Mouse (Mus musculus): Measurements from ENCODE around the gene Dmwd. TPM values are rescaled to one million over a fixed set of nuclear protein-coding genes. Genes with fewer than 3 reads are reported as not detected.
A peak's percentile ranks its signal among the peaks of the same experiment; 100 is the strongest.
"Not testable (repeated sequence)": the region's sequence is repeated elsewhere in the genome, so short reads cannot be mapped to it uniquely, and the experiment has no call there.

The Dmwd gene
- total RNA-seq, 2 experiments from 2014 or later, result 141 to 148 TPM

DNA sequence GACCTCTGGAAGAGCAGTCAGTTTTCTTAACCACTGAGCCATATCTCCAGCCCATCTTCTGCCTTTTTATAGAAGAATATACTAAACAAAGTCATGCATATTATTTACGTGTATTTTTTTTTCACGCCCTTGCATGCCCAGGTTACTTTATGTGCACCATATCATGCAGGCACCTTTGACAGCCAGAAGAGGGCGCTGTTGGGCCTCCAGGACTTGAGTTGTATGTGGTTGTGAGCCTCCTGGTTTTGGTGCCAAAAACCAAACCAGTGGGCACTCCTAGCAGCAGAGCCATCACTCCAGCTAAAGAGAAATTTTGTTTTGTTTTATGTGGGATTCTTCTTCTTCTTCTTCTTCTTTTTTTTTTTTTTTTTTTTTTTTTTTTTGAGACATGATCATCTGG, 6.5 kb upstream of the Dmwd start:
- no peak for DNase-seq (ENCODE audit: low spot score in 2 of 2)

DNA sequence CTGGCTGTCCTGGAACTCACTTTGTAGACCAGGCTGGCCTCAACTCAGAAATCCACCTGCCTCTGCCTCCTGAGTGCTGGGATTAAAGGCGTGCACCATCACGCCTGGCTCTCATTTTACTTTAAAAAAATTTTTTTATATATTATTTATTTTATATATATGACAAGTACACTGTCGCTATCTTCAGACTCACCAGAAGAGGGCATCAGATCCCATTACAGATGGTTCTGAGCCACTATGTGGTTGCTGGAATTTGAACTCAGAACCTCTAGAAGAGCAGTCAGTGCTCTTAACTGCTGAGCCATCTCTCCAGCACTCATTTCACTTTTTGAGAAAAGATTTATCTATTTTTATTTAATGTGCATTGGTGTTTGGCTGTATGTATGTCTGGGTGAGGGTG, 5.0 kb upstream of the Dmwd start:
- not testable (repeated sequence) for DNase-seq (ENCODE audit: low spot score in 2 of 2)

- peak in 1 of 2 experiments; percentile 63 for DNase-seq (ENCODE audit: low spot score in 2 of 2)
Observed at GRCm38 (mm10) chr7:19073504-19073903, 2.5 kb upstream of the Dmwd start.

GRCm38 (mm10) chr7:19074494-19074893, 1.5 kb upstream of the Dmwd start:
- no peak for DNase-seq (ENCODE audit: low spot score in 2 of 2)

DNA sequence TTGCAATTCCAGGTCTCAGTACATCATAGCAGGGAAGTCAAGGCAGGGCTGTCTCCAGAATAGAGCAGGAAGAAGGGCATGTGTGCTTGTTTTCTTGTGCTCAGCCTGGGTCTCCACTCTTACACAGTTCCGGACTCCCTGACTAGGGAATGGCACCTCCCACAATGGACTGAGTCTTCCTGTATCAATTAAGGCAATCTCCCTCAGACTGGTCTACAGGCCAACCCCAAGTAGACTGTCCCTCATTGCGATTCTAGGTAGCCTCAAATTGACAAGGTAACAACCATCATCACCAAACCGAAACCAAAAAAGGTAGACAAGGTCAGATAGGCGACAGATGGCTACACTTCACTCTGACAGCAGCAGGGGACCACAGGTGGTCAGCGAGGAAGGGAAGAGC, 796 bp upstream of the Dmwd start:
- DNase-seq (ENCODE audit: low spot score in 2 of 2), result no peak

DNA sequence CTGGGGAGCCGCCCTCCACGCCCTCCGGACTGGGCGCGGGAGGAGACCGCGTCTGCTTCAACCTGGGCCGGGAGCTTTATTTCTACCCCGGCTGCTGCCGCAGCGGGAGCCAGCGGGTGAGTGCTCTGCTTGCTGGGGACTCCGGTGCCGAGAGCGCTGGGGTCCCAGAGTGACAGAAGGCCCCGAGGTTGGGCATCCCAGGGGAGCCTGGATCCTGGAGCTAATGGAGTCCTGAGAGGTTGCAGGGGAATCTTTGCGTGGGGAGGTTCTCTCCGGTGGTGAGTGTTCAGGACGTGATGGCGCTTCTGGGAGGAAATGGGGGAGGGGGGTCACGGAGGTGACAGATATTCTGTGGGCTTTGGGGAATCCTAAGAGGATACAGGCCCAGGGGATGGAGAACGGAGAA, 562 bp downstream of the Dmwd start:
- peak; percentile 40 to 51 for DNase-seq (ENCODE audit: low spot score in 2 of 2)

- peak in 1 of 2 experiments; percentile 35 for DNase-seq (ENCODE audit: low spot score in 2 of 2)
Observed at GRCm38 (mm10) chr7:19077761-19078160, 1.7 kb downstream of the Dmwd start.

DNA sequence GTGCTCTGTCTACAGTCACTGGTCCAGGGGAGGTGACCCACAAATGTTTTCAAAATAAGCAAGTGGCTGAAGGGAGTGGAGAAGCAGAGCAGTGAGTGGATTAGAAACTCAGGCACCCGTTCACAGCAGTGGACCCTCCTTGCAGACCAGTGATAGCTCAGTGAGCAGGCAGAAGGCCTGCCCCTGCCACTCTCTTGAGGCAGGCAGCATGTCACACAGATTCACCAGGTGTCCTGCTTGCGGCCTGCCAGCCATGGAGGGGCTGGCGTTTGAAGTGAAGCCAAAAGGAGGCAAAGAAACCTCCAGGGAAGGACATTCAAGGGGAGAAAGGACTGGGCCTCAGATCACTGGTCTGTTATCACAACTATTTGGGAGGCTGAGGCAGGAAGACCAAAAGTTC, 2.7 kb downstream of the Dmwd start:
- no peak for DNase-seq (ENCODE audit: low spot score in 2 of 2)

GRCm38 (mm10) chr7:19080451-19080950, 4.5 kb downstream of the Dmwd start:
- no peak for DNase-seq (ENCODE audit: low spot score in 2 of 2)

DNA sequence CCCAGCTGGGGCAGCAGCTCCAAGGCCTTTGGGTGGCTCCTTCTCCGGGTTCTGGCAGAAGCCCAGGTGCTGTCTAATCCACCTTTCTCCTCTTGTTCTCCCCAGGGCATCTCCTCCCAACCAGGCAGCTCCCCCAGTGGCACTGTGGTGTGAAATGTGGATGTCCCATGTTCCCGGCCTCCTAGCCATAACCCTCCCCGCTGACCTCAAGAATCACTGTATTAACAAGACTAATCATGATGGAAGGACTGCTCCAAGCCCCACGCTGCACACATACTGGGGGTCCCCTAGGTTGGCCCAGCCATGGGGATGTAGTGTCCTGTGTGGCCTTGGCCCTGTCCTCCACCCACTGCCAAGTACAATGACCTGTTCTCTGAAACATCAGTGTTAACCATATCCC, 6.1 kb downstream of the Dmwd start:
- no peak for DNase-seq (ENCODE audit: low spot score in 2 of 2)

DNA sequence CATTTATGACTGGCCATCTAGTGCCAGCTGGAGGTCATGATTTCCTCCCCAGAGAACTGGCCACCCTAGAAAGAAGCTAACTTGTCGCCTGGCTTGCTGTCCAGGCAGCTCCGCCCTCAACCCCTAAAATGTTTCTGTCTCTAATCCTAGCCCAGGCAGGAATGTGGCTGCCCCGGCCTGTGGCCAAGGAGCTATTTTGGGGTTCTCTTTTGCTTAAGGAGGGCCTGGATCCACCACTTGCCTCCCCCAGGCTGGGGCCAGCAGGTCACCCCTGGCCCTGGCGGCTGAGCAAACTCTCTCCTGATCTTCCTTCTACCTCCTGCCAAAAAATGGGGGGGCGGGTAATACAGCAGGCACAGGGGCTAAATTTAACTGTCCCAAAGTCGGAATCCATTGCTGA, 7.1 kb downstream of the Dmwd start:
- no peak for DNase-seq (ENCODE audit: low spot score in 2 of 2)

DNA sequence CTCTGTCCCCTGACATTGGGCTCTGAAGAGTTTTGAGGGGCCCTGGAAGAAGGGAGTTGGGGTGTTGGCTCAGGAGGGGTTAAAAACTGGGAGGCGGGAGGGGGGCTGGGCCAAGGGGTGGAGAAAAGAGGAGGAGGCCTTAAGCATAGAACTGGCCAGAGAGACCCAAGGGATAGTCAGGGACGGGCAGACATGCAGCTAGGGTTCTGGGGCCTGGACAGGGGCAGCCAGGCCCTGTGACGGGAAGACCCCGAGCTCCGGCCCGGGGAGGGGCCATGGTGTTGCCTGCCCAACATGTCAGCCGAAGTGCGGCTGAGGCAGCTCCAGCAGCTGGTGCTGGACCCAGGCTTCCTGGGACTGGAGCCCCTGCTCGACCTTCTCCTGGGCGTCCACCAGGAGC, 7.7 kb downstream of the Dmwd start, which contains the start of gene Dmpk:
Dmpk (plus strand) TSS at position 149 of the 400 bp plus-strand sequence.
- DNase-seq (ENCODE audit: low spot score in 2 of 2), result no peak

- DNase-seq (ENCODE audit: low spot score in 2 of 2), result no peak
Observed at GRCm38 (mm10) chr7:19084277-19084771, 8.3 kb downstream of the Dmwd start.

DNA sequence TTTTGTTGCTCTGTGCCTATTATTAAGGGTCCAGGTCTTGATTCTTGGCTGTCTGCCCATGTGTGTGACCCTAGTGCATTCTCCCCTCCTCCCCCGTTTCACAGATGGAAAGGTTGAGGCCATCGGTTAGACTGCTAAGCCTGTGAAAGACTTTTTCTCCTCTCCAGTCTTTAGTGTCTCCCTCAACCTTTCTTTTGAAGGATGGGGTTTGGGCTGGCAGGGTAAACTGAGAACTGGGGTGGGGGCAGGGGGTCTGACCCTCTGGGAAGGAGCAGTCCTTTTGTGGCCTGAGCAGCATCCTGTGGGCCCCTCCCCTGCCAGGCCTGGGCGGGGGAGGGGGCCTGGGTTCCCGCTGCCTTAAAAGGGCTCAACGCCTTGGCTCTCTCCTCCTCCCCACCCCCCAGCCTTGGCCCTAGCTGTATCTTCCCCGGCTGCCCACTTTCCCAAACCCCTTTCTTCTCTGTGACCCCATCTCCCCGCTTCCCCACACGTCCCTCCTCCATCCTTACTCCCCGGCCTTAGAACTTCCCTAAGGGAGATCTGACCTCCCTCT, 9.0 kb downstream of the Dmwd start:
- no peak for DNase-seq (ENCODE audit: low spot score in 2 of 2)

DNA sequence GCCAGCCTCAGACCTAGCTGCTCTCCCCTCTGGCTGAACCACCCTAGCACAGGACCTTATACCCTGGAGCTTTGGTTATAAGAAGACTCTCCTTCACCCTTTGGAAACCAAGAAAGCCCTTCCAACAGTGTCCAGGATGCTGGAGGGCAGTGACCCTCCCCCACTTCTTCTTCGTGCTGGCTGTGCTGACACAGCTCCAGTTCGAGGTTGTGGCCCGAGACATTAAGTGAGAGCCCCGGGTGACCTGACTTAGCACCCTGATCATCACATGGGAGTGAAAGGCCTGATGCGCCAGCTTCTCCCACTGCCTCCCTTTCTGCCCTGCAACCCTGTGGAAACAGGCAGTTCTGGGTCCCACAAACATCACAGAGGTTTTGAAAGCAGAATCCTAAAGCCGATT, 9.5 kb downstream of the Dmwd start:
- no peak for DNase-seq (ENCODE audit: low spot score in 2 of 2)

DNA sequence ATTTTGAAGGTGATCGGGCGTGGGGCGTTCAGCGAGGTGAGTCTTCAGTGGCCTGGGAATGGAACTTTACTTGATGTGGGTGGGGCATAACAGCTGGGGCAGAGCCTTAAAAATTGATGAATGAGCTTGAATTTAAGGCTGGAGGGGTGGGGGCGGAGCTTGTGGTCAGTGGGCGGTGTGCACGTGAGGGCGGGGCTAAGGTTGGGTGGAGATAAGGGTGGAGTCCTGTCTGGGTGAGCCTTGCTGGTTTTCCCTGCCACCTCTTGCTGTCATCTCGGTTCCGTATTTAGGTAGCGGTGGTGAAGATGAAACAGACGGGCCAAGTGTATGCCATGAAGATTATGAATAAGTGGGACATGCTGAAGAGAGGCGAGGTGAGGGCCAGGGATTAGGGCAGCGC, 10.0 kb downstream of the Dmwd start:
- DNase-seq (ENCODE audit: low spot score in 2 of 2), result no peak

GRCm38 (mm10) chr7:19086760-19087159, 10.7 kb downstream of the Dmwd start:
- no peak for DNase-seq (ENCODE audit: low spot score in 2 of 2)

DNA sequence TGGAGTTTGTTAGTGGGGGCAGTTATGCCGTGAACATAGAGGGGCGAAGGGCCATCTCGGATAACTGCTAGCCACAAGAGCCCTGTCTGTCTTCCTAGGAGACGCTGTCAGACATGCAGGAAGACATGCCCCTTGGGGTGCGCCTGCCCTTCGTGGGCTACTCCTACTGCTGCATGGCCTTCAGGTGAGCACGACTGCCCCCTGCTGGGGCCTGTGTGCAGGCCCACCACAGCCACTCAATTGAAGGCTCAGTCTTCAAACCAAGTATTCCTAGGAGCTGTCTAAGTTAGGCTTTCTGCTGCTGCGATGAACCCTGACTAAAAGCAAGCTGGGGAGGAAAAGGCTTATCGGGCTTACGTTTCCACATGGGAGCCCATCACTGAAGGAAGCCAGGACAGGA, 12.8 kb downstream of the Dmwd start:
- peak; percentile 62 to 73 for DNase-seq (ENCODE audit: low spot score in 2 of 2)

GRCm38 (mm10) chr7:19091913-19092312, 15.9 kb downstream of the Dmwd start:
- no peak for DNase-seq (ENCODE audit: low spot score in 2 of 2)

DNA sequence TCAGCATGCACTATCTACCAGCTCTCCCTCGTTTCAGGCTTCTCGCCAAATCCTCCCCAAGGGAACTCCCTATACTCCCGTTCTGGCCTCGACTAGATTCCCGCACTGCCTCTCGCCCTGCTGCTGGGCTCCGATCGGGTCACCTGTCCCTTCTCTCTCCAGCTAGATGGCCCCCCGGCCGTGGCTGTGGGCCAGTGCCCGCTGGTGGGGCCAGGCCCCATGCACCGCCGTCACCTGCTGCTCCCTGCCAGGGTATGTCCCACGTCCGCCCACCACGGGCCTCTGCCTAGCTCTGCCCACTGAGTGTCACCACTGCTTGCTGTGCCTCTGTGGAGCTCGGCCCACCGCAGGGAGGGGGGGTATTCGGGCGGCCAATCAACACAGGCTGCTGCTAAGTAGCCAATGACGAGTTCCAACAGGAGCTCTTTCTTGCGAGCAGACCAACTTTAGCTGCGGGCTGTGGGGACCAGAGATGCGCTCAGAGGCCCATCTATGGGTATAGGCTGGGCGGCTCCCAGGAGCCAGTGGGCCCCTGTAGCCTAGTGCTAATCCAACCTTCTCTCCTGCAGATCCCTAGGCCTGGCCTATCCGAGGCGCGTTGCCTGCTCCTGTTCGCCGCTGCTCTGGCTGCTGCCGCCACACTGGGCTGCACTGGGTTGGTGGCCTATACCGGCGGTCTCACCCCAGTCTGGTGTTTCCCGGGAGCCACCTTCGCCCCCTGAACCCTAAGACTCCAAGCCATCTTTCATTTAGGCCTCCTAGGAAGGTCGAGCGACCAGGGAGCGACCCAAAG, 16.6 kb downstream of the Dmwd start:
- DNase-seq (ENCODE audit: low spot score in 2 of 2), result peak; percentile 48 to 69

GRCm38 (mm10) chr7:19093174-19093521, 17.1 kb downstream of the Dmwd start:
- DNase-seq (ENCODE audit: low spot score in 2 of 2), result peak; percentile 81 to 86

- peak; percentile 85 to 87 for DNase-seq (ENCODE audit: low spot score in 2 of 2)
Observed at GRCm38 (mm10) chr7:19093537-19094385, 17.7 kb downstream of the Dmwd start.

Data from layer of hippocampus, postnatal 10 days (tissue).